Mouse (Mus musculus): ENCODE measurements around the gene Stx4a. TPM values are rescaled to one million over a fixed set of nuclear protein-coding genes. Genes with fewer than 3 reads are reported as not detected.
A peak's percentile ranks its signal among the peaks of the same experiment; 100 is the strongest.
"Not testable (repeated sequence)": the region's sequence is repeated elsewhere in the genome, so short reads cannot be mapped to it uniquely, and the experiment has no call there.

Stx4a gene
- polyA plus RNA-seq, 1 experiment from 2014 or later, result 39.1 TPM

- not testable (repeated sequence) for DNase-seq (ENCODE audit: low spot score); ATAC-seq (replicated peaks; ENCODE audit: low FRiP score, low read depth); H3K4me3 ChIP-seq (replicated peaks; ENCODE audit: low read depth, low read length); H3K9me3 ChIP-seq (replicated peaks; ENCODE audit: low read length); H3K27me3 ChIP-seq (ENCODE audit: insufficient read depth, low read length); H3K4me2 ChIP-seq (ENCODE audit: low read length); H3K9ac ChIP-seq (ENCODE audit: low read depth, low read length); H3K27ac ChIP-seq; H3K4me1 ChIP-seq (replicated peaks; ENCODE audit: insufficient read depth, low read length)
- WGBS, result 93% methylated on average over 2 of the region's 2 CpGs
- 0 out of 2 replicates have a peak, but pooled peaks have one; percentile 16 for TF ChIP-seq CTCF (IDR thresholded peaks at IDR 0.05; ENCODE audit: low read depth)
- 0 out of 2 replicates have a peak, but pooled peaks cover 13% of the 10 kb centered on the region for H3K36me3 ChIP-seq (ENCODE audit: insufficient read depth, low read length)
Observed at GRCm38 (mm10) chr7:127840031-127840430, 15.9 kb downstream of the Stx4a start.

GRCm38 (mm10) chr7:127840886-127841285, 16.8 kb downstream of the Stx4a start:
- Histone ChIP-seq H3K4me3 (replicated peaks; ENCODE audit: low read depth, low read length) (peak overlapping the region; percentile 82), H3K9ac (ENCODE audit: low read depth, low read length) (peak overlapping the region; percentile 74), H3K27me3 (ENCODE audit: insufficient read depth, low read length) (no peaks in the 10 kb centered on the region), H3K4me2 (ENCODE audit: low read length) (peak overlapping the region; percentile 95), H3K27ac (peak overlapping the region; percentile 84), H3K4me1 (replicated peaks; ENCODE audit: insufficient read depth, low read length) (no peaks in the 10 kb centered on the region), H3K9me3 (replicated peaks; ENCODE audit: low read length) (no peaks in the 10 kb centered on the region), H3K36me3 (ENCODE audit: insufficient read depth, low read length) (0 out of 2 replicates have a peak, but pooled peaks cover 13% of the 10 kb centered on the region)
- ATAC-seq (replicated peaks; ENCODE audit: low FRiP score, low read depth) (peak; percentile 44), DNase-seq (ENCODE audit: low spot score) (peak; percentile 37)
- TF ChIP-seq CTCF (IDR thresholded peaks at IDR 0.05; ENCODE audit: low read depth), result no peak
- WGBS, result 3% methylated on average over 15 of the region's 15 CpGs

- Histone ChIP-seq H3K27ac (peak overlapping the region; percentile 84), H3K9me3 (replicated peaks; ENCODE audit: low read length) (no peaks in the 10 kb centered on the region), H3K9ac (ENCODE audit: low read depth, low read length) (peak overlapping the region; percentile 74), H3K4me2 (ENCODE audit: low read length) (peak overlapping the region; percentile 95), H3K4me1 (replicated peaks; ENCODE audit: insufficient read depth, low read length) (no peaks in the 10 kb centered on the region), H3K27me3 (ENCODE audit: insufficient read depth, low read length) (no peaks in the 10 kb centered on the region), H3K36me3 (ENCODE audit: insufficient read depth, low read length) (peaks cover 18% of the 10 kb centered on the region; the same call in 1 of the 2 replicates), H3K4me3 (replicated peaks; ENCODE audit: low read depth, low read length) (peak overlapping the region; percentile 82)
- WGBS, result under 1% methylated on average over 44 of the region's 46 CpGs
- ATAC-seq (replicated peaks; ENCODE audit: low FRiP score, low read depth), result peak; percentile 92
- DNase-seq (ENCODE audit: low spot score), result peak; percentile 97
- TF ChIP-seq CTCF (IDR thresholded peaks at IDR 0.05; ENCODE audit: low read depth), result no peak
Observed at GRCm38 (mm10) chr7:127841340-127842000, 17.4 kb downstream of the Stx4a start.

GRCm38 (mm10) chr7:127842001-127842718, 18.1 kb downstream of the Stx4a start:
- Histone ChIP-seq H3K27ac (peak overlapping the region; percentile 84), H3K27me3 (ENCODE audit: insufficient read depth, low read length) (no peaks in the 10 kb centered on the region), H3K9me3 (replicated peaks; ENCODE audit: low read length) (no peaks in the 10 kb centered on the region), H3K36me3 (ENCODE audit: insufficient read depth, low read length) (peaks cover 23% of the 10 kb centered on the region; the same call in 1 of the 2 replicates), H3K4me1 (replicated peaks; ENCODE audit: insufficient read depth, low read length) (no peaks in the 10 kb centered on the region), H3K9ac (ENCODE audit: low read depth, low read length) (peak overlapping the region; percentile 74), H3K4me3 (replicated peaks; ENCODE audit: low read depth, low read length) (peak overlapping the region; percentile 82), H3K4me2 (ENCODE audit: low read length) (peak overlapping the region; percentile 95)
- no peak for TF ChIP-seq CTCF (IDR thresholded peaks at IDR 0.05; ENCODE audit: low read depth)
- peak; percentile 91 for DNase-seq (ENCODE audit: low spot score)
- whole genome bisulfite sequencing, result under 1% methylated on average over 40 of the region's 40 CpGs
- peak; percentile 54; the same call in 1 of the 2 replicates for ATAC-seq (replicated peaks; ENCODE audit: low FRiP score, low read depth)

- Histone ChIP-seq H3K4me3 (replicated peaks; ENCODE audit: low read depth, low read length) (no peak overlapping the region), H3K4me2 (ENCODE audit: low read length) (no peak overlapping the region), H3K9me3 (replicated peaks; ENCODE audit: low read length) (no peaks in the 10 kb centered on the region), H3K36me3 (ENCODE audit: insufficient read depth, low read length) (peaks cover 10% of the 10 kb centered on the region; the same call in 1 of the 2 replicates), H3K27me3 (ENCODE audit: insufficient read depth, low read length) (no peaks in the 10 kb centered on the region), H3K4me1 (replicated peaks; ENCODE audit: insufficient read depth, low read length) (no peaks in the 10 kb centered on the region), H3K27ac (no peak overlapping the region), H3K9ac (ENCODE audit: low read depth, low read length) (no peak overlapping the region)
- no peak for TF ChIP-seq CTCF (IDR thresholded peaks at IDR 0.05; ENCODE audit: low read depth)
- WGBS, result 76% methylated on average over 6 of the region's 6 CpGs
- ATAC-seq (replicated peaks; ENCODE audit: low FRiP score, low read depth), result no peak
- no peak for DNase-seq (ENCODE audit: low spot score)
Observed at GRCm38 (mm10) chr7:127849973-127850875, 26.1 kb downstream of the Stx4a start.

- peaks cover 10% of the 10 kb centered on the region; the same call in 1 of the 2 replicates for H3K36me3 ChIP-seq (ENCODE audit: insufficient read depth, low read length)
- H3K4me2 ChIP-seq (ENCODE audit: low read length), result no peak overlapping the region
- H3K4me1 ChIP-seq (replicated peaks; ENCODE audit: insufficient read depth, low read length), result no peaks in the 10 kb centered on the region
- no peak for TF ChIP-seq CTCF (IDR thresholded peaks at IDR 0.05; ENCODE audit: low read depth)
- 51% methylated on average over 5 of the region's 5 CpGs for WGBS
- H3K9ac ChIP-seq (ENCODE audit: low read depth, low read length), result no peak overlapping the region
- no peaks in the 10 kb centered on the region for H3K9me3 ChIP-seq (replicated peaks; ENCODE audit: low read length)
- H3K27ac ChIP-seq, result no peak overlapping the region
- ATAC-seq (replicated peaks; ENCODE audit: low FRiP score, low read depth), result no peak
- no peaks in the 10 kb centered on the region for H3K27me3 ChIP-seq (ENCODE audit: insufficient read depth, low read length)
- no peak for DNase-seq (ENCODE audit: low spot score)
- no peak overlapping the region for H3K4me3 ChIP-seq (replicated peaks; ENCODE audit: low read depth, low read length)
Observed at GRCm38 (mm10) chr7:127850906-127851305, 26.8 kb downstream of the Stx4a start.
